Mouse (Mus musculus) liver, embryonic 12.5 days (tissue): ENCODE data around the gene Spin1. TPM values are rescaled to one million over a fixed set of nuclear protein-coding genes. Genes with fewer than 3 reads are reported as not detected.
"Not testable (repeated sequence)": the region's sequence is repeated elsewhere in the genome, so short reads cannot be mapped to it uniquely, and the experiment has no call there.

ENCODE experiments used
- ATAC-seq: fragments of 200-750 bp; cut with Nextera tagmentation; 2 replicates; pipeline ENCODE4 v1.8.0; 2017; ENCODE audit warnings: moderate number of reproducible peaks, mild to moderate bottlenecking, moderate library complexity
- H3K27ac ChIP-seq: fragments of 300-500 bp; sonication (generic); 2 replicates; pipeline ENCODE4 v1.5.1; 2016; ENCODE audit warnings: mild to moderate bottlenecking
- H3K27me3 ChIP-seq: fragments of 300-500 bp; sonication (generic); replicated peaks from 2 replicates; pipeline ENCODE4 v1.6.1; 2016; ENCODE audit warnings: mild to moderate bottlenecking, moderate library complexity
- H3K36me3 ChIP-seq: fragments of 300-500 bp; sonication (generic); 2 replicates; pipeline ENCODE4 v1.6.1; 2016; ENCODE audit warnings: mild to moderate bottlenecking, moderate library complexity
- H3K4me1 ChIP-seq: fragments of 300-500 bp; sonication (generic); 2 replicates; pipeline ENCODE4 v1.6.1; 2016
- H3K4me2 ChIP-seq: fragments of 300-500 bp; sonication (generic); 2 replicates; pipeline ENCODE4 v1.6.1; 2016; ENCODE audit warnings: mild to moderate bottlenecking, moderate library complexity
- H3K4me3 ChIP-seq: fragments of 300-500 bp; sonication (generic); 2 replicates; pipeline ENCODE4 v1.5.1; 2016; ENCODE audit warnings: mild to moderate bottlenecking, moderate library complexity
- H3K9ac ChIP-seq: fragments of 300-500 bp; sonication (generic); 2 replicates; pipeline ENCODE4 v1.6.1; 2016; ENCODE audit warnings: mild to moderate bottlenecking, moderate library complexity
- H3K9me3 ChIP-seq: fragments of 300-500 bp; sonication (generic); replicated peaks from 2 replicates; pipeline ENCODE4 v1.6.1; 2016; ENCODE audit warnings: mild to moderate bottlenecking, moderate library complexity
- WGBS: fragments of 180-500 bp; shearing (Covaris S2); methylation state at CpG from one replicate; pipeline ENCODE4 v1.1.7; 2016; ENCODE audit not compliant: insufficient replicate concordance; 5-methylcytosine and 5-hydroxymethylcytosine counted together
- polyA plus RNA-seq: library from polyadenylated mRNA; unstranded; fragments of >200 nt; fragmentation: Nextera tagmentation; extraction: Ambion mirVana; gene quantifications from 2 replicates; pipeline ENCODE4 v1.2.1, GENCODE M21; 2016

The Spin1 gene
- 18.5 and 19.0 TPM in 2 replicates for polyA plus RNA-seq

- 0 out of 2 replicates have a peak, but pooled peaks cover 4% of the 10 kb centered on the region for H3K9me3 ChIP-seq
- peak within 1 kb of the TSS; percentile 98 for H3K4me2 ChIP-seq
- H3K4me1 ChIP-seq, result peaks cover 29% of the 10 kb centered on the region
- peaks cover 10% of the 10 kb centered on the region for H3K27me3 ChIP-seq
- peak within 1 kb of the TSS; percentile 92 for H3K4me3 ChIP-seq
- H3K36me3 ChIP-seq, result peaks cover 8% of the 10 kb centered on the region
- under 1% methylated on average over 69 of the region's 85 CpGs for WGBS
- peak within 1 kb of the TSS; percentile 89 for H3K9ac ChIP-seq
- peak; percentile 88 for ATAC-seq
- peak within 1 kb of the TSS; percentile 81 for H3K27ac ChIP-seq
Observed at GRCm38 (mm10) chr13:51100233-51101015, at the start of gene Spin1. Gene Spin1, plus strand, starts transcription at chr13:51100880.

DNA sequence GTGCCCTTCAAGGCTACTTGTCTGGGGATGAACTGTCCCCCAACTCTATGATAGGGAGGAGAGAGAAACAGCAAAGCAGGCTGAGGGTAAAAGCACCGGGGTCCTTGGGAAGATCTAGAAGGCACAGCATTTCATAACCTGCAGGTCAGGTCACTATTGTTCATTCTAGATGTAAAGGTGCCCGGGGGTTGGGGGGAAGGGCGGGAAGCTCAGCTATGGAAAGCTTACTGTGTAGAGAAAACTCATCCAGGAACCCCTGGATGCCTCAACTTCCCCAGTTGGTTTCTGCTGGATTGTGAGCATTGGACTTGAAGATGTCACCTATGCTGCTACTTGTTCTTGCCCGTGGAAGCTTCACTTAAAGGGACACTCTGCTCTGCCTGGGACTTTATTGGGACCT is 49.7 kb upstream of the Spin1 start:
- Histone ChIP-seq H3K4me2 (no peak overlapping the region), H3K27me3 (no peaks in the 10 kb centered on the region), H3K4me3 (no peak overlapping the region), H3K9ac (no peak overlapping the region), H3K36me3 (no peaks in the 10 kb centered on the region), H3K4me1 (no peaks in the 10 kb centered on the region), H3K9me3 (no peaks in the 10 kb centered on the region), H3K27ac (no peak overlapping the region)
- WGBS, result 73% methylated on average over 4 of the region's 4 CpGs
- ATAC-seq, result no peak

- Histone ChIP-seq H3K4me3 (no peak overlapping the region), H3K4me1 (no peaks in the 10 kb centered on the region), H3K27ac (no peak overlapping the region), H3K36me3 (no peaks in the 10 kb centered on the region), H3K9ac (no peak overlapping the region), H3K9me3 (no peaks in the 10 kb centered on the region), H3K4me2 (no peak overlapping the region), H3K27me3 (no peaks in the 10 kb centered on the region)
- 63% methylated on average over 3 of the region's 3 CpGs for WGBS
- no peak for ATAC-seq
Observed at GRCm38 (mm10) chr13:51052408-51052807, 48.3 kb upstream of the Spin1 start.

DNA sequence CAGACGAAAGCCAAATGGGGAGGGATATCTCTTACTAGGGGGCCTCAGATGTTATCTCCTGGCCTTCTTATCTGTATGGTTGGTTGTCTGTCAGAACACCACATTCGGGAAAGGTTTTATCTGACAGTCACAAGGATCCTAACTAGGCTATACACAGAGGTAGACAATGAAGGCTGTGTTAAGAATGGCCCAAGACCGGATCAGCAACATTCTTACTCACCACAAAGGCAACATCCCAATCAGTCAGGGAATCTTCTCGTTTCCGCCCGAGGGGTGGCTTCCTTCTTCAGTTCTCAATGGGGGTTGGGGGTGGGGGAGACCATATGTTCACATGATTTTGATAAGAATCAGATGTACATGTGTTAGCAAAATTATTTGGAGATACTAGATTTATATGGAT is 37.7 kb upstream of the Spin1 start:
- Histone ChIP-seq H3K4me1 (no peaks in the 10 kb centered on the region), H3K36me3 (no peaks in the 10 kb centered on the region), H3K4me3 (no peak overlapping the region), H3K9ac (no peak overlapping the region), H3K27me3 (no peaks in the 10 kb centered on the region), H3K27ac (no peak overlapping the region), H3K4me2 (no peak overlapping the region), H3K9me3 (no peaks in the 10 kb centered on the region)
- ATAC-seq, result no peak
- WGBS, result 19% methylated on average over 6 of the region's 6 CpGs

DNA sequence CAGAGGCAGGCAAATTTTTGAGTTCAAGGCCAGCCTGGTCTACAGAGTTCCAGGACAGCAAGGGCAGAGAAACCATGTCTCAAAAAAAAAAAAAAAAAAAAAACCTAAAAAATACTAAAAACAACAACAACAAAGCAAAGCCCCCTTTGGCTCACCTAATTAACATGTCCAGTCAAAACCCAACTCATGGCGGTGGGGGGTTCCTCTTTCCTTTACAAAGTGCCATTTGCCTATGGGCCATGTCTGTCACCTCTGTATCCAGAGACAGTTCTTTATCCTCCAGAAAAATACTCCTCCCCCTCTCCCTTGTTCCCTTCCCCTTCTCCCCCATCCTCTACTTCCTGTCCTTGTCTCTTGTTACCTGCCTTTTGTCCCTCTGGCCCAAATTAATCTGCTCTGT is 37.0 kb upstream of the Spin1 start:
- Histone ChIP-seq H3K9me3 (no peaks in the 10 kb centered on the region), H3K9ac (no peak overlapping the region), H3K4me3 (no peak overlapping the region), H3K27ac (no peak overlapping the region), H3K27me3 (no peaks in the 10 kb centered on the region), H3K36me3 (no peaks in the 10 kb centered on the region), H3K4me1 (no peaks in the 10 kb centered on the region), H3K4me2 (no peak overlapping the region)
- no peak for ATAC-seq
- 53% methylated on average over 1 of the region's 1 CpGs for WGBS

DNA sequence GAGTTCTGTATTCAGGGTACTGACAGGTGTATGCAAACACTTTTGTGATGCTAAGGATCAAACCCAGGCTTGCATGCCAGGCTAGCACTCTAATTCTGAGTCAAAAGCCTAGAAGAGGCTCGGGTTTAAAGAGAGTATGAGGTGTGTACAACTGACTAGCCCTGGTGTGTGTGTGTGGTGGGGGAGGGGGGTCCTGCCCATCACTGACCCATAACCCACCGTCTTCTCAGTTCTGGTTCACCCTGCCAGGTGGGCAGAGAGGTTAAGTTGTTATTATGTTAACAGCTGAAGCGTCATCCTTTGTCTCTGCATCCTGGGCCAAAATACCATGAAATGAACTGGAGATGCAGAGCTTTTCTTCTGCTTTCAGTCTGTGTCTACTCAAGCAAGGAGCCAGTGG is 36.3 kb upstream of the Spin1 start:
- WGBS, result 51% methylated on average over 3 of the region's 3 CpGs
- no peak for ATAC-seq
- no peaks in the 10 kb centered on the region for H3K27me3 ChIP-seq
- no peak overlapping the region for H3K4me2 ChIP-seq
- no peaks in the 10 kb centered on the region for H3K9me3 ChIP-seq
- no peak overlapping the region for H3K4me3 ChIP-seq
- H3K4me1 ChIP-seq, result no peaks in the 10 kb centered on the region
- no peak overlapping the region for H3K9ac ChIP-seq
- no peaks in the 10 kb centered on the region for H3K36me3 ChIP-seq
- no peak overlapping the region for H3K27ac ChIP-seq

DNA sequence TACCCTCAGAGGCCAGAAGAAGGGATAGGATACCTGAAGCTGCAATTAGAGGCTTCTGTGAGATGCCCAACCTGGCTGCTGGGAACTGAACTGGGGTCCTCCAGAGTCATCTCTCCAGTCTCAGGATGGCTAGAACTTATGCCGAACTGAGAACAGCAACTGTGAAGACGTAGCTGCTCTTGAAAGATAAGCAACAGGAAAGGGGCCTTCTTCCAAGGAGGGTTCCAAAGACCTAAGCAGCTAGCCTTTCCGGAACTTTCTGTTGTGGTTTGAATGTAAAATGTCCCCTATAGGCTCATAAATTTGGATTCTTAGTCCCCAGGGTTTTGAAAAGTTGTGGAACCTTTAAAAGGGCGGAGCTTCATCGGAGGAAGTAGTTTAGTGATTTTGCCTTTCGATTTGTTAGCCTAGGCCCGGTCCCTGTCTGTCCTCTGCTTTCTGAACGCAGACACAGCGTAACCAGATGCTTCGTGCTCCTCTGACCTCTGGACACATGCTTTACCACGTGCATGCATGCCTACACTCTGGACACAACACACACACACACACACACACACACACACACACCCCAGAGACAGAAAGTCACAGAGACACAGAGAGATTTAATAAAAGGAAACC is 29.5 kb upstream of the Spin1 start:
- Histone ChIP-seq H3K4me2 (peak overlapping the region; percentile 34; the same call in 1 of the 2 replicates), H3K4me1 (peaks cover 14% of the 10 kb centered on the region), H3K27me3 (no peaks in the 10 kb centered on the region), H3K27ac (no peak overlapping the region), H3K4me3 (no peak overlapping the region), H3K36me3 (no peaks in the 10 kb centered on the region), H3K9ac (no peak overlapping the region), H3K9me3 (no peaks in the 10 kb centered on the region)
- no peak for ATAC-seq
- 34% methylated on average over 11 of the region's 11 CpGs for WGBS

DNA sequence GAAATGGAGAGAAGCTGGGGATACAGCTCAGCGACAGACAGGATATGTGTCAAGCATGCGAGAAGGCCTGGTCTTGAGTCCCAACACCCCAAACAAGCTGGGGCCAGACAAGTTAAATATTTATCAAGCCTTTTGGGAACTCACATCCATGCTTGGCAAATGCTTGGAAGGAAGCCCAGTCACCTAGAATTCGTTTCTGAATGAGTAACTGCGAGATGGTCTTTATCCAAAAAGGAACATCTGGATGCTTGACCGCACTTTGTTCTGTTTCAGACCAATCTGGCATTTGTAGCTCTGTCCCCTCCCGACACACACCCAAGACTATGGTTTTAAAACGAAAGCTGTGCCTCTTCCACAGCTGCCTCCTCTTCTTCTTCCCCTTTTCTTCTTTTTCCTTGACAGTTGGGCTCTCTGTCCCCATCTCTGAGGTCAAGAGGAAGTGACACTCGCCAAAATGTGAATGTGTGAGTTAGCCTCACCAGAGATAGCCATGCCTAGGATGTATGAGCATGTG is 28.9 kb upstream of the Spin1 start:
- ATAC-seq, result no peak
- Histone ChIP-seq H3K4me2 (0 out of 2 replicates have a peak overlapping the region, but pooled peaks have one; percentile 34), H3K4me1 (peaks cover 14% of the 10 kb centered on the region), H3K36me3 (no peaks in the 10 kb centered on the region), H3K27me3 (no peaks in the 10 kb centered on the region), H3K9ac (no peak overlapping the region), H3K27ac (no peak overlapping the region), H3K4me3 (no peak overlapping the region), H3K9me3 (no peaks in the 10 kb centered on the region)
- 43% methylated on average over 8 of the region's 8 CpGs for WGBS

GRCm38 (mm10) chr13:51072917-51073843 is 27.5 kb upstream of the Spin1 start:
- Histone ChIP-seq H3K36me3 (no peaks in the 10 kb centered on the region), H3K9me3 (no peaks in the 10 kb centered on the region), H3K27ac (no peak overlapping the region), H3K4me3 (no peak overlapping the region), H3K27me3 (no peaks in the 10 kb centered on the region), H3K4me2 (peak overlapping the region; percentile 3; the same call in 1 of the 2 replicates), H3K4me1 (peaks cover 14% of the 10 kb centered on the region), H3K9ac (no peak overlapping the region)
- no peak for ATAC-seq
- 77% methylated on average over 16 of the region's 16 CpGs for WGBS

DNA sequence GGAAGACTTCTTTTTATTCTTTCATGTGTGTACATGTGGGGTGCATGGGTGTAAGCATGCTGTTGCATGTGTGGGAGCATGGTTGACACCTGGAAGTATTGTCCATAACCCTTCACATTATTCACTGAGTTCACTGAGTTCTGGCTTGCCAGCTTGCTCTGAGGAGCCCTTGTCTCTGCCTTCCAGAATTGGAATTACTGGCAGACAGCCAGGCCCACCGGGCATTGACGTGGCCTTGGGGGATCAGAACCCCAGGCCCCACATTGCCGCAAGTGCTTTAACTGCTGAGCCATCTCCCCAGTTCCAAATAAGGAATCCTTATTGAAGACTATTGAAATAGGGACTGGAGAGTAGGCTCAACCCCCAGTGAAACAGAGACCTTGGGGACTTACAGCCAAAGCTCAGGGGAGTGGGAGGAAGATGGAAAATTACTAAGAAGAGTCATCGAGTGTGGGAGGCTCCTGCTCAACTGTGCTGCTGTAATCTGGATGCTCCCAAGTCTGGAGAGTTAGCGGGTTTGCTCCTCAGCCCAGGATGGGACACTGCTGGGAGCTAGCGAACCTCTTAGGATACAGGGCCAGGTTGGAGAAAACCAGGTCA is 26.5 kb upstream of the Spin1 start:
- no peak for ATAC-seq
- Histone ChIP-seq H3K4me3 (no peak overlapping the region), H3K9ac (no peak overlapping the region), H3K36me3 (no peaks in the 10 kb centered on the region), H3K4me2 (no peak overlapping the region), H3K27ac (no peak overlapping the region), H3K27me3 (no peaks in the 10 kb centered on the region), H3K9me3 (no peaks in the 10 kb centered on the region), H3K4me1 (peaks cover 14% of the 10 kb centered on the region)
- WGBS, result 77% methylated on average over 6 of the region's 6 CpGs

DNA sequence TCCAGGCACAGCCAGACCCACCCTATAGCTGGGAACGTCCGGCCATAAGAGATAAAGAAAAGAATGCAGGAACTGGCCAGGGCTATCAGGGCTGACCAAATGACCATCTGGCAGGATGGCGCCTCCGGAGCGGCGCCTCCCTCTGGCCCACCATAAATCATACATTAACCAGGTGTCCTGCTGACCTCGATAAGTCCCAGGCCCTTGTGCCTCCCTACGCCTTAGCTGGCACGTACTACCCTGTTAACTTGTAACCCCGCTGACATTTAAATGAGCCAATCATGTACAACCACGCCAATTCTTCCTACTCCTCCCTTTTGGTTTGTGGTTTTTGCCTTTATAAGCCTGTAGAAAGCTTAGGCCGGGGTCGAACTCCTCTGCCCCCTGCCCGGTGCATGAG is 24.5 kb upstream of the Spin1 start:
- WGBS, result 82% methylated on average over 14 of the region's 14 CpGs
- H3K9me3 ChIP-seq, H3K27ac ChIP-seq, H3K4me2 ChIP-seq, H3K4me1 ChIP-seq, H3K4me3 ChIP-seq, H3K36me3 ChIP-seq, ATAC-seq, H3K27me3 ChIP-seq, H3K9ac ChIP-seq: not testable (repeated sequence)
